ENCODE assay signal across 23 mouse cellular contexts in genomic region chr9:94358150-94358549, GRCm38 (mm10).
DNase-seq lines count a peak whose midpoint lies in the region; ATAC-seq and TF ChIP-seq lines count a peak whose summit lies in the region.
"Had no signal": no experiment of that assay in that cellular context is flagged by ENCODE, and none has a peak within 500 bp of the region (broad histone marks: within the 10 kb centered on the region; RNA-seq: fewer than 3 reads in every experiment).

No protein-coding gene starts in this region.

- no peaks in the 10 kb centered on the region for H3K27me3 ChIP-seq in forebrain, embryonic 15.5 days
- H3K27me3 ChIP-seq in forebrain, embryonic 13.5 days = no peaks in the 10 kb centered on the region
- H3K27me3 ChIP-seq in hindbrain, embryonic 14.5 days (ENCODE audit: control insufficient read depth, insufficient read depth, low read length) = no peaks in the 10 kb centered on the region
- no peaks in the 10 kb centered on the region for H3K27me3 ChIP-seq in hindbrain, embryonic 10.5 days (ENCODE audit: insufficient read depth, poor library complexity, severe bottlenecking)
- H3K27me3 ChIP-seq: embryonic facial prominence, embryonic 13.5 days; forebrain, embryonic 12.5 days; heart, embryonic 12.5 days; heart, embryonic 15.5 days; hindbrain, embryonic 15.5 days had no signal

- no peak overlapping the region for H3K4me3 ChIP-seq in forebrain, embryonic 15.5 days
- H3K4me3 ChIP-seq in forebrain, embryonic 13.5 days = no peak overlapping the region
- no peak overlapping the region for H3K4me3 ChIP-seq in hindbrain, embryonic 14.5 days (replicated peaks; ENCODE audit: low read length)
- no peak overlapping the region for H3K4me3 ChIP-seq in hindbrain, embryonic 10.5 days
- H3K4me3 ChIP-seq: embryonic facial prominence, embryonic 13.5 days; forebrain, embryonic 12.5 days; heart, embryonic 12.5 days; heart, embryonic 15.5 days; hindbrain, embryonic 15.5 days had no signal

- ATAC-seq in forebrain, embryonic 15.5 days (replicated peaks) = peak; percentile 57; the same call in 1 of the 2 replicates
- ATAC-seq in forebrain, embryonic 13.5 days = no peak
- ATAC-seq in hindbrain, embryonic 14.5 days (ENCODE audit: low FRiP score) = no peak
- ATAC-seq: CD4-positive, CD25-positive, alpha-beta regulatory T cell, adult 4 months; intestine, postnatal 0 days had no signal

- TF ChIP-seq CTCF in brain, embryonic 14.5 days (IDR thresholded peaks at IDR 0.05; ENCODE audit: borderline replicate concordance, extremely low read depth, insufficient read depth, insufficient read length) = no peak

- no peaks in the 10 kb centered on the region for H3K36me3 ChIP-seq in forebrain, embryonic 15.5 days
- no peaks in the 10 kb centered on the region for H3K36me3 ChIP-seq in forebrain, embryonic 13.5 days (ENCODE audit: poor library complexity, severe bottlenecking)
- H3K36me3 ChIP-seq in hindbrain, embryonic 14.5 days (replicated peaks; ENCODE audit: control insufficient read depth, insufficient read depth) = no peaks in the 10 kb centered on the region
- no peaks in the 10 kb centered on the region for H3K36me3 ChIP-seq in hindbrain, embryonic 10.5 days
- H3K36me3 ChIP-seq: embryonic facial prominence, embryonic 13.5 days; forebrain, embryonic 12.5 days; heart, embryonic 12.5 days; heart, embryonic 15.5 days; hindbrain, embryonic 15.5 days had no signal

- no peak overlapping the region for H3K27ac ChIP-seq in forebrain, embryonic 15.5 days (replicated peaks)
- no peak overlapping the region for H3K27ac ChIP-seq in forebrain, embryonic 13.5 days
- no peak overlapping the region for H3K27ac ChIP-seq in hindbrain, embryonic 14.5 days
- H3K27ac ChIP-seq in hindbrain, embryonic 10.5 days = no peak overlapping the region
- H3K27ac ChIP-seq: embryonic facial prominence, embryonic 13.5 days; forebrain, embryonic 12.5 days; heart, embryonic 15.5 days; hindbrain, embryonic 15.5 days had no signal

- H3K4me2 ChIP-seq in forebrain, embryonic 15.5 days (replicated peaks) = no peak overlapping the region
- no peak overlapping the region for H3K4me2 ChIP-seq in forebrain, embryonic 13.5 days
- no peak overlapping the region for H3K4me2 ChIP-seq in hindbrain, embryonic 14.5 days (replicated peaks)
- H3K4me2 ChIP-seq: embryonic facial prominence, embryonic 13.5 days; forebrain, embryonic 12.5 days; heart, embryonic 12.5 days; heart, embryonic 15.5 days; hindbrain, embryonic 15.5 days had no signal

- 66% methylated on average over 2 of the region's 2 CpGs for WGBS in forebrain, embryonic 15.5 days
- WGBS in forebrain, embryonic 13.5 days = 78% methylated on average over 2 of the region's 2 CpGs
- 80% methylated on average over 2 of the region's 2 CpGs for WGBS in hindbrain, embryonic 14.5 days
- 90% methylated on average over 2 of the region's 2 CpGs for WGBS in hindbrain, embryonic 10.5 days

- no peak overlapping the region for H3K9ac ChIP-seq in forebrain, embryonic 15.5 days (replicated peaks)
- H3K9ac ChIP-seq in forebrain, embryonic 13.5 days = no peak overlapping the region
- H3K9ac ChIP-seq in hindbrain, embryonic 14.5 days = no peak overlapping the region
- H3K9ac ChIP-seq: embryonic facial prominence, embryonic 13.5 days; forebrain, embryonic 12.5 days; heart, embryonic 12.5 days; heart, embryonic 15.5 days; hindbrain, embryonic 15.5 days had no signal

- H3K9me3 ChIP-seq in forebrain, embryonic 15.5 days = no peaks in the 10 kb centered on the region
- H3K9me3 ChIP-seq in forebrain, embryonic 13.5 days (replicated peaks) = no peaks in the 10 kb centered on the region
- H3K9me3 ChIP-seq in hindbrain, embryonic 14.5 days (ENCODE audit: control insufficient read depth, low read length) = no peaks in the 10 kb centered on the region
- no peaks in the 10 kb centered on the region for H3K9me3 ChIP-seq in hindbrain, embryonic 10.5 days
- H3K9me3 ChIP-seq: embryonic facial prominence, embryonic 13.5 days; forebrain, embryonic 12.5 days; heart, embryonic 12.5 days; heart, embryonic 15.5 days; hindbrain, embryonic 15.5 days had no signal

- DNase-seq in hindbrain, embryonic 14.5 days (ENCODE audit: low spot score) = peak; percentile 22
- DNase-seq in hindbrain, embryonic 10.5 days (ENCODE audit: low spot score) = no peak
- DNase-seq in brain, adult 2 months (ENCODE audit: low read depth, low spot score) = peak; percentile 19
- DNase-seq in brain, embryonic 14.5 days (ENCODE audit: low read depth) = peak; percentile 60
- DNase-seq: adrenal gland, adult 2 months; adrenal gland, postnatal 14 days; cerebellum, adult 2 months; cerebellum, adult 9-11 months; cerebellum, postnatal 25 days; gastrocnemius, postnatal 25 days; heart, adult 18-20 months; heart, postnatal 10 days; heart, postnatal 36 days; kidney, adult 2 months had no signal

- no peak for TF ChIP-seq POLR2A in brain, embryonic 14.5 days (IDR thresholded peaks at IDR 0.05; ENCODE audit: borderline replicate concordance, extremely low read depth, insufficient read depth, insufficient read length, poor library complexity, severe bottlenecking)

- H3K4me1 ChIP-seq in forebrain, embryonic 15.5 days = peaks cover 15% of the 10 kb centered on the region
- H3K4me1 ChIP-seq in forebrain, embryonic 13.5 days = peaks cover 16% of the 10 kb centered on the region
- H3K4me1 ChIP-seq in hindbrain, embryonic 14.5 days (replicated peaks; ENCODE audit: control insufficient read depth, insufficient read depth, low read length) = no peaks in the 10 kb centered on the region
- H3K4me1 ChIP-seq in hindbrain, embryonic 10.5 days (replicated peaks) = no peaks in the 10 kb centered on the region; the same call in 1 of the 2 replicates
- H3K4me1 ChIP-seq: heart, embryonic 12.5 days; heart, embryonic 15.5 days; hindbrain, embryonic 15.5 days had no signal
